Mouse (Mus musculus) CH12.LX (cell line): Measurements from ENCODE around the gene Gm17334. TPM values are rescaled to one million over a fixed set of nuclear protein-coding genes. Genes with fewer than 3 reads are reported as not detected.

Source experiments
- DNase-seq: peaks from one replicate; pipeline ENCODE4 v3.0.0-alpha.2; 2013; ENCODE audit errors: extremely low read depth
- H3K27ac ChIP-seq: 2 replicates; pipeline ENCODE4 v1.5.1; 2012; ENCODE audit warnings: low read depth, mild to moderate bottlenecking, control low read depth, moderate library complexity; ENCODE audit not compliant: insufficient read depth
- H3K27me3 ChIP-seq: replicated peaks from 2 replicates; pipeline ENCODE3; 2012; ENCODE audit warnings: inconsistent platforms
- H3K36me3 ChIP-seq, 2 experiments: replicated peaks in 1 of 2; 2 replicates each; pipeline versions ENCODE3 to v1.6.1; 2012; ENCODE audit warnings: inconsistent platforms in 1 of 2, low read length in 1 of 2, mild to moderate bottlenecking in 1 of 2, mixed read lengths in 1 of 2, moderate library complexity in 1 of 2; ENCODE audit not compliant: control insufficient read depth in 1 of 2, insufficient read depth in 1 of 2
- H3K4me1 ChIP-seq, 2 experiments: 2 replicates each; pipeline ENCODE4 v1.6.1; 2012; ENCODE audit warnings: inconsistent platforms in 1 of 2, moderate library complexity in 1 of 2; ENCODE audit not compliant: insufficient read depth in 2 of 2, control insufficient read depth in 1 of 2
- H3K4me2 ChIP-seq: 2 replicates; pipeline ENCODE4 v1.6.1; 2012; ENCODE audit warnings: low read depth, mild to moderate bottlenecking, control low read depth; ENCODE audit not compliant: poor library complexity, insufficient read depth, severe bottlenecking
- H3K4me3 ChIP-seq, 3 experiments: fragments of 150-350 bp in 1 of 3; sonication (generic) in 1 of 3; replicated peaks in 1 of 3; 2 replicates each; pipeline versions ENCODE3 to v1.5.1; 2011 to 2012; ENCODE audit warnings: low read depth in 2 of 3, low read length in 2 of 3, mild to moderate bottlenecking in 2 of 3, moderate library complexity in 2 of 3, control low read depth in 1 of 3, improper control_type of control experiment in 1 of 3, inconsistent platforms in 1 of 3, mixed read lengths in 1 of 3; ENCODE audit not compliant: poor library complexity in 1 of 3
- H3K79me2 ChIP-seq: replicated peaks from 2 replicates; pipeline ENCODE4 v1.6.1; 2012; ENCODE audit warnings: mild to moderate bottlenecking, moderate library complexity; ENCODE audit not compliant: control insufficient read depth, poor library complexity, insufficient read depth, severe bottlenecking; ENCODE audit errors: extremely low read depth
- H3K9ac ChIP-seq: 2 replicates; pipeline ENCODE4 v1.6.1; 2012; ENCODE audit warnings: low read depth, mild to moderate bottlenecking, control low read depth, moderate library complexity; ENCODE audit not compliant: insufficient read depth
- H3K9me3 ChIP-seq: replicated peaks from 2 replicates; pipeline ENCODE3; 2012; ENCODE audit warnings: low read length, inconsistent platforms, mixed read lengths
- BHLHE40 ChIP-seq: IDR thresholded peaks from 2 replicates; pipeline ENCODE4 v1.6.1; 2011; ENCODE audit warnings: mild to moderate bottlenecking, low read depth, low read length, improper control_type of control experiment
- CHD1 ChIP-seq: IDR thresholded peaks from 2 replicates; pipeline ENCODE4 v1.6.1; 2012; ENCODE audit warnings: low read depth, low read length, improper control_type of control experiment, inconsistent platforms
- CHD2 ChIP-seq: IDR thresholded peaks from 2 replicates; pipeline ENCODE4 v1.6.1; 2011; ENCODE audit warnings: low read length, improper control_type of control experiment
- CTCF ChIP-seq, 2 experiments: IDR thresholded peaks in 1 of 2; conservative IDR thresholded peaks in 1 of 2; 2 replicates each; pipeline ENCODE4 v1.5.1; 2011 to 2012; ENCODE audit warnings: low read depth in 2 of 2, low read length in 2 of 2, improper control_type of control experiment in 1 of 2, inconsistent platforms in 1 of 2, mild to moderate bottlenecking in 1 of 2, moderate library complexity in 1 of 2
- E2F4 ChIP-seq: IDR thresholded peaks from 2 replicates; pipeline ENCODE4 v1.6.1; 2011; ENCODE audit warnings: low read depth, low read length, improper control_type of control experiment; ENCODE audit not compliant: insufficient replicate concordance
- ELF1 ChIP-seq: IDR thresholded peaks from 2 replicates; pipeline ENCODE4 v1.6.1; 2014; ENCODE audit warnings: low read depth, mild to moderate bottlenecking, inconsistent platforms, low read length, improper control_type of control experiment
- EP300 ChIP-seq: IDR thresholded peaks from 2 replicates; pipeline ENCODE4 v1.6.1; 2011; ENCODE audit warnings: low read length, improper control_type of control experiment
- ETS1 ChIP-seq: conservative IDR thresholded peaks from 2 replicates; pipeline ENCODE4 v1.6.1; 2012; ENCODE audit warnings: low read depth, mild to moderate bottlenecking, inconsistent platforms, low read length, improper control_type of control experiment, moderate library complexity
- GABPA ChIP-seq: IDR thresholded peaks from 2 replicates; pipeline ENCODE4 v1.6.1; 2012; ENCODE audit warnings: low read depth, low read length, improper control_type of control experiment, inconsistent platforms; ENCODE audit not compliant: insufficient replicate concordance
- HCFC1 ChIP-seq: IDR thresholded peaks from 2 replicates; pipeline ENCODE4 v1.6.1; 2012; ENCODE audit warnings: low read depth, mild to moderate bottlenecking, inconsistent platforms, low read length, improper control_type of control experiment
- IRF4 ChIP-seq: IDR thresholded peaks from 2 replicates; pipeline ENCODE4 v1.6.1; 2014; ENCODE audit warnings: low read depth, mild to moderate bottlenecking, inconsistent platforms, low read length, improper control_type of control experiment
- JUN ChIP-seq: IDR thresholded peaks from 2 replicates; pipeline ENCODE4 v1.6.1; 2011; ENCODE audit warnings: low read depth, mild to moderate bottlenecking, low read length, improper control_type of control experiment, moderate library complexity; ENCODE audit not compliant: insufficient read depth
- JUND ChIP-seq: conservative IDR thresholded peaks from 2 replicates; pipeline ENCODE4 v1.6.1; 2011; ENCODE audit warnings: low read depth, low read length, improper control_type of control experiment
- KAT2A ChIP-seq: IDR thresholded peaks from 2 replicates; pipeline ENCODE4 v1.6.1; 2012; ENCODE audit warnings: low read length, improper control_type of control experiment, inconsistent platforms; ENCODE audit not compliant: insufficient replicate concordance
- MAFK ChIP-seq: IDR thresholded peaks from 2 replicates; pipeline ENCODE4 v1.6.1; 2011; ENCODE audit warnings: low read length, improper control_type of control experiment; ENCODE audit not compliant: insufficient replicate concordance
- MAX ChIP-seq: IDR thresholded peaks from 2 replicates; pipeline ENCODE4 v1.6.1; 2011; ENCODE audit warnings: low read length, improper control_type of control experiment
- MAZ ChIP-seq: IDR thresholded peaks from 2 replicates; pipeline ENCODE4 v1.6.1; 2012; ENCODE audit warnings: low read depth, mild to moderate bottlenecking, inconsistent platforms, low read length, improper control_type of control experiment, moderate library complexity
- MEF2A ChIP-seq: IDR thresholded peaks from 2 replicates; pipeline ENCODE4 v1.6.1; 2014; ENCODE audit warnings: low read depth, mild to moderate bottlenecking, inconsistent platforms, low read length, improper control_type of control experiment, borderline replicate concordance
- MXI1 ChIP-seq: IDR thresholded peaks from 2 replicates; pipeline ENCODE4 v1.6.1; 2011; ENCODE audit warnings: mild to moderate bottlenecking, low read depth, low read length, improper control_type of control experiment
- MYC ChIP-seq: IDR thresholded peaks from 2 replicates; pipeline ENCODE4 v1.6.1; 2011; ENCODE audit warnings: low read depth, mild to moderate bottlenecking, improper control_type of control experiment, low read length
- NELFE ChIP-seq: IDR thresholded peaks from 2 replicates; pipeline ENCODE4 v1.6.1; 2011; ENCODE audit warnings: low read depth, low read length, improper control_type of control experiment
- NRF1 ChIP-seq: IDR thresholded peaks from 2 replicates; pipeline ENCODE4 v1.6.1; 2014; ENCODE audit warnings: low read depth, mild to moderate bottlenecking, inconsistent platforms, low read length, improper control_type of control experiment, moderate library complexity
- PAX5 ChIP-seq: IDR thresholded peaks from 2 replicates; pipeline ENCODE4 v1.6.1; 2012; ENCODE audit warnings: low read length, inconsistent platforms, mixed read lengths
- POLR2A ChIP-seq: IDR thresholded peaks from 2 replicates; pipeline ENCODE4 v1.6.1; 2011; ENCODE audit warnings: low read depth, mild to moderate bottlenecking, improper control_type of control experiment, low read length
- POLR2AphosphoS2 ChIP-seq: IDR thresholded peaks from 2 replicates; pipeline ENCODE4 v1.6.1; 2011; ENCODE audit warnings: low read depth, low read length, improper control_type of control experiment
- RAD21 ChIP-seq: IDR thresholded peaks from 2 replicates; pipeline ENCODE4 v1.6.1; 2011; ENCODE audit warnings: low read depth, mild to moderate bottlenecking, low read length, improper control_type of control experiment, moderate library complexity
- RCOR1 ChIP-seq: conservative IDR thresholded peaks from 2 replicates; pipeline ENCODE4 v1.6.1; 2012; ENCODE audit warnings: low read depth, mild to moderate bottlenecking, inconsistent platforms, low read length, improper control_type of control experiment
- SIN3A ChIP-seq: IDR thresholded peaks from 2 replicates; pipeline ENCODE4 v1.6.1; 2012; ENCODE audit warnings: low read length, improper control_type of control experiment, inconsistent platforms
- SMC3 ChIP-seq: IDR thresholded peaks from 2 replicates; pipeline ENCODE4 v1.6.1; 2011; ENCODE audit warnings: low read depth, low read length, improper control_type of control experiment
- TBP ChIP-seq: conservative IDR thresholded peaks from 2 replicates; pipeline ENCODE4 v1.6.1; 2011; ENCODE audit warnings: low read depth, low read length, improper control_type of control experiment
- TCF12 ChIP-seq: IDR thresholded peaks from 2 replicates; pipeline ENCODE4 v1.6.1; 2014; ENCODE audit warnings: low read depth, mild to moderate bottlenecking, inconsistent platforms, low read length, improper control_type of control experiment
- UBTF ChIP-seq: IDR thresholded peaks from 2 replicates; pipeline ENCODE4 v1.6.1; 2012; ENCODE audit warnings: low read depth, mild to moderate bottlenecking, inconsistent platforms, low read length, improper control_type of control experiment, moderate library complexity
- USF1 ChIP-seq: IDR thresholded peaks from 2 replicates; pipeline ENCODE4 v1.6.1; 2014; ENCODE audit warnings: low read depth, mild to moderate bottlenecking, inconsistent platforms, low read length, improper control_type of control experiment
- USF2 ChIP-seq: conservative IDR thresholded peaks from 2 replicates; pipeline ENCODE4 v1.6.1; 2011; ENCODE audit warnings: low read depth, low read length, improper control_type of control experiment
- ZC3H11A ChIP-seq: IDR thresholded peaks from 2 replicates; pipeline ENCODE4 v1.6.1; 2012; ENCODE audit warnings: low read depth, mild to moderate bottlenecking, inconsistent platforms, low read length, improper control_type of control experiment
- ZKSCAN1 ChIP-seq: IDR thresholded peaks from 2 replicates; pipeline ENCODE4 v1.6.1; 2012; ENCODE audit warnings: low read depth, inconsistent platforms, low read length, improper control_type of control experiment, borderline replicate concordance
- ZMIZ1 ChIP-seq: IDR thresholded peaks from 2 replicates; pipeline ENCODE4 v1.6.1; 2012; ENCODE audit warnings: low read depth, mild to moderate bottlenecking, inconsistent platforms, low read length, improper control_type of control experiment
- ZNF384 ChIP-seq: IDR thresholded peaks from 2 replicates; pipeline ENCODE4 v1.6.1; 2012; ENCODE audit warnings: low read depth, low read length, improper control_type of control experiment, inconsistent platforms
- dilution Hi-C: fragments of 300-500 bp; cut with MboI; formaldehyde crosslinking; loops from 2 replicates; pipeline ENCODE4 v1.14.3; 2020; ENCODE audit warnings: low sequenced_read_pairs; ENCODE audit not compliant: extremely low pct_unique_long_range_greater_than_20kb, extremely low pct_ligation_motif_present
- in situ Hi-C: fragments of 300-500 bp; cut with MboI; formaldehyde crosslinking; loops from 3 replicates; pipeline ENCODE4 v1.14.3; 2019; ENCODE audit warnings: low sequenced_read_pairs, low pct_ligation_motif_present, low pct_unique_long_range_greater_than_20kb, mixed read lengths
- polyA plus RNA-seq: library from polyadenylated mRNA; unstranded; fragments of >175 nt; gene quantifications from 2 replicates; pipeline ENCODE4 v1.2.1, GENCODE M21; 2012; ENCODE audit warnings: low read depth; ENCODE audit not compliant: insufficient read length
- total RNA-seq, 2 experiments: library from RNA; depleted of rRNA; stranded (reverse); fragments of 300-350 nt in 1 of 2; fragments of >200 nt in 1 of 2; gene quantifications; 2 replicates each; pipeline ENCODE4 v1.2.3; 2012 to 2014

Gene Gm17334
- total and polyA plus RNA-seq, 3 experiments = 0.47 to 0.72 TPM; not detected in 1

DNA sequence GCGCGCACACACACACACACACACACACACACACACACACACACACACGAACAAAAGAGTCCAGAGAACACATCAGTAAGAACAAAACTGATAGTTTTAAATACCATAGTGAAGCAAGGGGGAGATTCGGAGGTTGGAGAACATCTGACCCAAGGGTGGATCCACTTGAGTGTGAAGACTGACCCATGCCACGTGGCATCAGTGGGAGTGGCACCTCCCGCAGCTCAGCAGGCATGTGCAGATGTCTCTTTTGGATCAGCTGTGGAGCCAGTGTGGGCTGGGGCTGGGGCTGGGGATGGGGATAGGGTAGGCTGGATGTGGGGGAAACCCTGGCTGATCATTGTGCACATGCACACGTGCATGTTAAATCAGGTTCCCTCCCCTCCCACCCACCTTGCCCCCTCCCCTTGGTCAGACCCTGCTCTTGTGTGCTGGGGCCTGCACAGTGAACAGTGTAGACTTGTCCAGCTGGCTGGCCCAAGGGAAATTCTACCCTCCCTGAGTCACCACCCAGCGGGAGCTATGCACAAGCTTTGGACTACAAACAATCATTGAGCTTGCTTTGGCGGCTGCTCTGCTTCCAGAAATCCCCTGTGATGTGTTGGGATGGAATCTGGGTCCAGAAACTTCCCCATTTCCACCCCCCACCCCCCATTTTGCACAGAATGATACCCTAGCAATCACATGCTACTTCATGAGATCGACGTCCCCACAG is 48.4 kb upstream of the Gm17334 start:
- TF ChIP-seq ZMIZ1 = no peak
- no peak for TF ChIP-seq POLR2A
- TF ChIP-seq ZKSCAN1 = no peak
- no peak for TF ChIP-seq EP300
- TF ChIP-seq MAX = peak; percentile 96
- peak; percentile 98 for TF ChIP-seq MXI1
- no peak for TF ChIP-seq RAD21
- TF ChIP-seq KAT2A = no peak
- no peak for TF ChIP-seq JUN
- TF ChIP-seq ZNF384 = no peak
- no peak for TF ChIP-seq HCFC1
- no peak; the same call in 1 of the 2 replicates for TF ChIP-seq CHD1
- TF ChIP-seq JUND = no peak
- 0 out of 2 replicates have a peak, but pooled peaks have one; percentile 3 for TF ChIP-seq CHD2
- TF ChIP-seq RCOR1 = 0 out of 2 replicates have a peak, but pooled peaks have one; percentile 34
- TF ChIP-seq PAX5 = no peak
- 0 out of 2 replicates have a peak, but pooled peaks have one; percentile 29 for TF ChIP-seq MEF2A
- no peak; the same call in 1 of the 2 replicates for TF ChIP-seq MAZ
- peak; percentile 45 for TF ChIP-seq NRF1
- TF ChIP-seq ELF1 = no peak
- no peak for TF ChIP-seq NELFE
- 0 out of 2 replicates have a peak, but pooled peaks have one; percentile 2 for TF ChIP-seq IRF4
- TF ChIP-seq CTCF (conservative IDR thresholded peaks at IDR 0.05 in 1 of 2, IDR thresholded peaks at IDR 0.05 in 1 of 2; ENCODE audit: low read depth in 2 of 2, low read length in 2 of 2) = no peak
- peak; percentile 13; the same call in 1 of the 2 replicates for TF ChIP-seq TCF12
- TF ChIP-seq ZC3H11A = no peak
- TF ChIP-seq E2F4 = no peak
- peak; percentile 56 for TF ChIP-seq USF1
- TF ChIP-seq POLR2AphosphoS2 = no peak
- no peak for TF ChIP-seq GABPA
- no peak for TF ChIP-seq USF2
- peak; percentile 89 for TF ChIP-seq MYC
- peak; percentile 85; the same call in 1 of the 2 replicates for TF ChIP-seq SIN3A
- TF ChIP-seq UBTF = no peak
- TF ChIP-seq ETS1 = peak; percentile 63
- TF ChIP-seq BHLHE40 = peak; percentile 93
- TF ChIP-seq TBP = no peak
- no peak for TF ChIP-seq SMC3
- no peak for TF ChIP-seq MAFK
- TF ChIP-seq, all 38 proteins: peak for 13
- peak overlapping the region; percentile 84 for H3K4me2 ChIP-seq
- dilution Hi-C loops = no loop called here

More for the DNA sequence above, 48.4 kb upstream of the Gm17334 start:
- H3K79me2 ChIP-seq = no peaks in the 10 kb centered on the region
- peak overlapping the region in 2 of 3 experiments; percentile 2 to 65 for H3K4me3 ChIP-seq
- peak; percentile 31 for DNase-seq
- H3K36me3 ChIP-seq = no peaks in the 10 kb centered on the region
- H3K27ac ChIP-seq = peak overlapping the region; percentile 100
- peak overlapping the region; percentile 54 for H3K9ac ChIP-seq
- no peaks in the 10 kb centered on the region for H3K9me3 ChIP-seq
- peaks cover 52 to 87% of the 10 kb centered on the region in 2 experiments for H3K4me1 ChIP-seq
- in situ Hi-C loops = no loop called here
- H3K27me3 ChIP-seq = no peaks in the 10 kb centered on the region
